Mouse (Mus musculus): ENCODE measurements around the gene Smim11. TPM values are rescaled to one million over a fixed set of nuclear protein-coding genes. Genes with fewer than 3 reads are reported as not detected.

Smim11 gene
- polyA plus RNA-seq, 1 experiment from 2014 or later: 35.9 TPM

- no peak overlapping the region for H3K4me3 ChIP-seq (ENCODE audit: low read depth, low read length)
- no peak for ATAC-seq (ENCODE audit: low read depth)
- no peak overlapping the region for H3K4me2 ChIP-seq (ENCODE audit: low read depth, low read length)
- 65% methylated on average over 4 of the region's 4 CpGs for WGBS (ENCODE audit: insufficient replicate concordance)
- no peak overlapping the region for H3K9ac ChIP-seq (ENCODE audit: low read depth, low read length)
- no peaks in the 10 kb centered on the region for H3K4me1 ChIP-seq (ENCODE audit: control insufficient read depth, low read depth, low read length)
- H3K36me3 ChIP-seq (ENCODE audit: control insufficient read depth, insufficient read depth): peaks cover 2% of the 10 kb centered on the region
- H3K27ac ChIP-seq (ENCODE audit: low read length): no peak overlapping the region
- H3K9me3 ChIP-seq (replicated peaks; ENCODE audit: control insufficient read depth, low read length): no peaks in the 10 kb centered on the region
- H3K27me3 ChIP-seq (ENCODE audit: control insufficient read depth, insufficient read depth, low read depth, low read length): no peaks in the 10 kb centered on the region
Observed at GRCm38 (mm10) chr16:92309126-92309525, 8.0 kb downstream of the Smim11 start.

GRCm38 (mm10) chr16:92313953-92314741 lies 13.1 kb downstream of the Smim11 start:
- 41% methylated on average over 13 of the region's 13 CpGs for WGBS (ENCODE audit: insufficient replicate concordance)

GRCm38 (mm10) chr16:92316049-92316738 lies 15.1 kb downstream of the Smim11 start:
- Histone ChIP-seq H3K36me3 (ENCODE audit: control insufficient read depth, insufficient read depth) (no peaks in the 10 kb centered on the region; the same call in 1 of the 2 replicates), H3K4me3 (ENCODE audit: low read depth, low read length) (no peak overlapping the region), H3K9ac (ENCODE audit: low read depth, low read length) (no peak overlapping the region), H3K27ac (ENCODE audit: low read length) (no peak overlapping the region), H3K27me3 (ENCODE audit: control insufficient read depth, insufficient read depth, low read depth, low read length) (no peaks in the 10 kb centered on the region), H3K9me3 (replicated peaks; ENCODE audit: control insufficient read depth, low read length) (no peaks in the 10 kb centered on the region), H3K4me1 (ENCODE audit: control insufficient read depth, low read depth, low read length) (no peaks in the 10 kb centered on the region), H3K4me2 (ENCODE audit: low read depth, low read length) (no peak overlapping the region)
- no peak for ATAC-seq (ENCODE audit: low read depth)
- WGBS (ENCODE audit: insufficient replicate concordance): 52% methylated on average over 7 of the region's 7 CpGs

More at GRCm38 (mm10) chr16:92313953-92314741, 13.1 kb downstream of the Smim11 start:
- peak; percentile 43; the same call in 1 of the 2 replicates for ATAC-seq (ENCODE audit: low read depth)
- Histone ChIP-seq H3K27me3 (ENCODE audit: control insufficient read depth, insufficient read depth, low read depth, low read length) (no peaks in the 10 kb centered on the region), H3K4me1 (ENCODE audit: control insufficient read depth, low read depth, low read length) (no peaks in the 10 kb centered on the region), H3K4me3 (ENCODE audit: low read depth, low read length) (no peak overlapping the region), H3K4me2 (ENCODE audit: low read depth, low read length) (no peak overlapping the region), H3K9me3 (replicated peaks; ENCODE audit: control insufficient read depth, low read length) (no peaks in the 10 kb centered on the region), H3K36me3 (ENCODE audit: control insufficient read depth, insufficient read depth) (no peaks in the 10 kb centered on the region; the same call in 1 of the 2 replicates), H3K9ac (ENCODE audit: low read depth, low read length) (no peak overlapping the region), H3K27ac (ENCODE audit: low read length) (no peak overlapping the region)

- ATAC-seq (ENCODE audit: low read depth): no peak
- no peak overlapping the region for H3K27ac ChIP-seq (ENCODE audit: low read length)
- H3K4me3 ChIP-seq (ENCODE audit: low read depth, low read length): no peak overlapping the region
- H3K9me3 ChIP-seq (replicated peaks; ENCODE audit: control insufficient read depth, low read length): no peaks in the 10 kb centered on the region
- no peak overlapping the region for H3K9ac ChIP-seq (ENCODE audit: low read depth, low read length)
- H3K36me3 ChIP-seq (ENCODE audit: control insufficient read depth, insufficient read depth): no peaks in the 10 kb centered on the region
- 41% methylated on average over 20 of the region's 20 CpGs for WGBS (ENCODE audit: insufficient replicate concordance)
- no peaks in the 10 kb centered on the region for H3K27me3 ChIP-seq (ENCODE audit: control insufficient read depth, insufficient read depth, low read depth, low read length)
- H3K4me2 ChIP-seq (ENCODE audit: low read depth, low read length): no peak overlapping the region
- H3K4me1 ChIP-seq (ENCODE audit: control insufficient read depth, low read depth, low read length): no peaks in the 10 kb centered on the region
Observed at GRCm38 (mm10) chr16:92319353-92320109, 18.4 kb downstream of the Smim11 start.

- no peak overlapping the region for H3K9ac ChIP-seq (ENCODE audit: low read depth, low read length)
- WGBS (ENCODE audit: insufficient replicate concordance): 58% methylated on average over 3 of the region's 3 CpGs
Observed at GRCm38 (mm10) chr16:92320361-92320760, 19.3 kb downstream of the Smim11 start.

GRCm38 (mm10) chr16:92321341-92321740 lies 20.3 kb downstream of the Smim11 start, which contains the start of gene Fam243:
Gene Fam243, minus strand, starts transcription at chr16:92321441.
- Histone ChIP-seq H3K9ac (ENCODE audit: low read depth, low read length) (no peak within 1 kb of the TSS), H3K4me1 (ENCODE audit: control insufficient read depth, low read depth, low read length) (no peaks in the 10 kb centered on the region), H3K27ac (ENCODE audit: low read length) (no peak within 1 kb of the TSS), H3K27me3 (ENCODE audit: control insufficient read depth, insufficient read depth, low read depth, low read length) (no peaks in the 10 kb centered on the region), H3K4me3 (ENCODE audit: low read depth, low read length) (no peak within 1 kb of the TSS), H3K9me3 (replicated peaks; ENCODE audit: control insufficient read depth, low read length) (no peaks in the 10 kb centered on the region), H3K36me3 (ENCODE audit: control insufficient read depth, insufficient read depth) (no peaks in the 10 kb centered on the region), H3K4me2 (ENCODE audit: low read depth, low read length) (no peak within 1 kb of the TSS)
- WGBS (ENCODE audit: insufficient replicate concordance): 74% methylated on average over 8 of the region's 8 CpGs
- ATAC-seq (ENCODE audit: low read depth): no peak

More at GRCm38 (mm10) chr16:92320361-92320760, 19.3 kb downstream of the Smim11 start:
- no peak for ATAC-seq (ENCODE audit: low read depth)
- no peaks in the 10 kb centered on the region for H3K27me3 ChIP-seq (ENCODE audit: control insufficient read depth, insufficient read depth, low read depth, low read length)
- H3K4me2 ChIP-seq (ENCODE audit: low read depth, low read length): no peak overlapping the region
- H3K9me3 ChIP-seq (replicated peaks; ENCODE audit: control insufficient read depth, low read length): no peaks in the 10 kb centered on the region
- H3K36me3 ChIP-seq (ENCODE audit: control insufficient read depth, insufficient read depth): no peaks in the 10 kb centered on the region
- H3K4me1 ChIP-seq (ENCODE audit: control insufficient read depth, low read depth, low read length): no peaks in the 10 kb centered on the region
- H3K4me3 ChIP-seq (ENCODE audit: low read depth, low read length): no peak overlapping the region
- H3K27ac ChIP-seq (ENCODE audit: low read length): no peak overlapping the region

- 56% methylated on average over 7 of the region's 7 CpGs for WGBS (ENCODE audit: insufficient replicate concordance)
- H3K27me3 ChIP-seq (ENCODE audit: control insufficient read depth, insufficient read depth, low read depth, low read length): no peaks in the 10 kb centered on the region
- no peak for ATAC-seq (ENCODE audit: low read depth)
- no peak overlapping the region for H3K4me2 ChIP-seq (ENCODE audit: low read depth, low read length)
- H3K4me1 ChIP-seq (ENCODE audit: control insufficient read depth, low read depth, low read length): no peaks in the 10 kb centered on the region
- H3K27ac ChIP-seq (ENCODE audit: low read length): no peak overlapping the region
- no peaks in the 10 kb centered on the region for H3K9me3 ChIP-seq (replicated peaks; ENCODE audit: control insufficient read depth, low read length)
- no peak overlapping the region for H3K4me3 ChIP-seq (ENCODE audit: low read depth, low read length)
- no peak overlapping the region for H3K9ac ChIP-seq (ENCODE audit: low read depth, low read length)
- H3K36me3 ChIP-seq (ENCODE audit: control insufficient read depth, insufficient read depth): no peaks in the 10 kb centered on the region
Observed at GRCm38 (mm10) chr16:92324309-92325061, 23.4 kb downstream of the Smim11 start.

- Histone ChIP-seq H3K27ac (ENCODE audit: low read length) (no peak overlapping the region), H3K9me3 (replicated peaks; ENCODE audit: control insufficient read depth, low read length) (no peaks in the 10 kb centered on the region), H3K4me1 (ENCODE audit: control insufficient read depth, low read depth, low read length) (no peaks in the 10 kb centered on the region), H3K9ac (ENCODE audit: low read depth, low read length) (no peak overlapping the region), H3K4me2 (ENCODE audit: low read depth, low read length) (no peak overlapping the region), H3K27me3 (ENCODE audit: control insufficient read depth, insufficient read depth, low read depth, low read length) (no peaks in the 10 kb centered on the region), H3K36me3 (ENCODE audit: control insufficient read depth, insufficient read depth) (no peaks in the 10 kb centered on the region), H3K4me3 (ENCODE audit: low read depth, low read length) (no peak overlapping the region)
- WGBS (ENCODE audit: insufficient replicate concordance): 50% methylated on average over 1 of the region's 1 CpGs
- no peak for ATAC-seq (ENCODE audit: low read depth)
Observed at GRCm38 (mm10) chr16:92325062-92325406, 23.9 kb downstream of the Smim11 start.

Measured in liver, embryonic 16.5 days (tissue).